ENCODE assay signal across 8 mouse cellular contexts in genomic region chr11:50601641-50602355, GRCm38 (mm10). TPM values are rescaled to one million over a fixed set of nuclear protein-coding genes. Genes with fewer than 3 reads are reported as not detected.
DNase-seq lines count a peak whose midpoint lies in the region; ATAC-seq and TF ChIP-seq lines count a peak whose summit lies in the region.

Adamts2 (plus strand) TSS chr11:50602084.

- no peaks in the 10 kb centered on the region for H3K9me3 ChIP-seq in hindbrain, embryonic 16.5 days (ENCODE audit: control insufficient read depth, low read length)
- H3K9me3 ChIP-seq in limb, embryonic 15.5 days = no peaks in the 10 kb centered on the region
- H3K9me3 ChIP-seq in midbrain, embryonic 16.5 days (replicated peaks; ENCODE audit: control insufficient read depth, low read length, poor library complexity, severe bottlenecking) = no peaks in the 10 kb centered on the region

- TF ChIP-seq CTCF in cortical plate, adult 2 months (IDR thresholded peaks at IDR 0.05; ENCODE audit: extremely low read depth, insufficient read depth, low read length) = no peak

- under 1% methylated on average over 58 of the region's 82 CpGs for WGBS in hindbrain, embryonic 16.5 days
- under 1% methylated on average over 62 of the region's 82 CpGs for WGBS in limb, embryonic 15.5 days
- 0% methylated on average over 60 of the region's 82 CpGs for WGBS in midbrain, embryonic 16.5 days

- peak within 1 kb of the TSS; percentile 99 for H3K4me2 ChIP-seq in hindbrain, embryonic 16.5 days (ENCODE audit: low read length)
- H3K4me2 ChIP-seq in limb, embryonic 15.5 days = peak within 1 kb of the TSS; percentile 96
- H3K4me2 ChIP-seq in midbrain, embryonic 16.5 days (ENCODE audit: low read length) = peak within 1 kb of the TSS; percentile 100

- H3K9ac ChIP-seq in hindbrain, embryonic 16.5 days (ENCODE audit: low read depth, low read length) = peak within 1 kb of the TSS; percentile 80
- H3K9ac ChIP-seq in limb, embryonic 15.5 days = peak within 1 kb of the TSS; percentile 61
- H3K9ac ChIP-seq in midbrain, embryonic 16.5 days (ENCODE audit: low read depth, low read length) = peak within 1 kb of the TSS; percentile 66

- H3K27me3 ChIP-seq in hindbrain, embryonic 16.5 days (replicated peaks; ENCODE audit: control insufficient read depth, insufficient read depth, low read length) = peaks cover 36% of the 10 kb centered on the region
- H3K27me3 ChIP-seq in limb, embryonic 15.5 days = peaks cover 66% of the 10 kb centered on the region
- peaks cover 30% of the 10 kb centered on the region for H3K27me3 ChIP-seq in midbrain, embryonic 16.5 days (ENCODE audit: control insufficient read depth, insufficient read depth, low read depth, low read length)

- H3K4me1 ChIP-seq in cortical plate, adult 2 months (ENCODE audit: control insufficient read depth, insufficient read depth, low read length) = no peaks in the 10 kb centered on the region
- H3K4me1 ChIP-seq in hindbrain, embryonic 16.5 days (ENCODE audit: control insufficient read depth, insufficient read depth, low read depth, low read length) = peaks cover 15% of the 10 kb centered on the region
- peaks cover 25% of the 10 kb centered on the region for H3K4me1 ChIP-seq in limb, embryonic 15.5 days
- peaks cover 11% of the 10 kb centered on the region for H3K4me1 ChIP-seq in midbrain, embryonic 16.5 days (ENCODE audit: control insufficient read depth, insufficient read depth, low read length)

- no peaks in the 10 kb centered on the region for H3K36me3 ChIP-seq in hindbrain, embryonic 16.5 days (ENCODE audit: control insufficient read depth, insufficient read depth, low read length)
- H3K36me3 ChIP-seq in limb, embryonic 15.5 days = no peaks in the 10 kb centered on the region
- H3K36me3 ChIP-seq in midbrain, embryonic 16.5 days (ENCODE audit: control insufficient read depth, insufficient read depth, low read length) = no peaks in the 10 kb centered on the region

- TF ChIP-seq POLR2A in cortical plate, adult 2 months (IDR thresholded peaks at IDR 0.05; ENCODE audit: extremely low read depth, insufficient read depth, low read length) = no peak

- DNase-seq in adrenal gland, adult 2 months = peak; percentile 90
- DNase-seq in gastrocnemius, postnatal 25 days = peak; percentile 85
- peak; percentile 88 for DNase-seq in testis, postnatal 10 days (ENCODE audit: low spot score)
- DNase-seq in spleen, postnatal 14 days (ENCODE audit: low spot score in 2 of 2) = no peak

- H3K4me3 ChIP-seq in cortical plate, adult 2 months (ENCODE audit: insufficient read depth, low read length) = peak within 1 kb of the TSS; percentile 42
- peak within 1 kb of the TSS; percentile 78 for H3K4me3 ChIP-seq in hindbrain, embryonic 16.5 days (ENCODE audit: low read length)
- H3K4me3 ChIP-seq in limb, embryonic 15.5 days = peak within 1 kb of the TSS; percentile 73
- H3K4me3 ChIP-seq in midbrain, embryonic 16.5 days (ENCODE audit: low read depth, low read length) = peak within 1 kb of the TSS; percentile 69

- peak; percentile 71 for ATAC-seq in hindbrain, embryonic 16.5 days
- ATAC-seq in limb, embryonic 15.5 days (ENCODE audit: insufficient number of reproducible peaks, low FRiP score, low TSS enrichment, low read depth) = peak; percentile 80
- ATAC-seq in midbrain, embryonic 16.5 days = peak; percentile 79

- H3K27ac ChIP-seq in cortical plate, adult 2 months (ENCODE audit: insufficient read depth, low read length) = no peak within 1 kb of the TSS
- H3K27ac ChIP-seq in hindbrain, embryonic 16.5 days (ENCODE audit: low read depth, low read length) = peak within 1 kb of the TSS; percentile 17; the same call in 1 of the 2 replicates
- H3K27ac ChIP-seq in limb, embryonic 15.5 days = peak within 1 kb of the TSS; percentile 75
- H3K27ac ChIP-seq in midbrain, embryonic 16.5 days (ENCODE audit: low read length) = no peak within 1 kb of the TSS

RNA-seq across cellular contexts. Expression of gene Adamts2, which starts in this region (rescaled TPM):
- total RNA-seq in adrenal gland, adult 2 months (2021) = 1 to 10 TPM; 4.4 to 9.1 TPM
- polyA plus RNA-seq in adrenal gland, adult 2 months (2012; rRNA removed) = 10.0 and 10.8 TPM in 2 replicates
- polyA plus RNA-seq in cortical plate, adult 2 months (2012; rRNA removed) = 8.7 and 10.6 TPM in 2 replicates
- 10 to 100 TPM; 15.1 to 16.4 TPM for total RNA-seq in gastrocnemius, postnatal 25 days (2021)
- 4.7 and 5.3 TPM in 2 replicates for polyA plus RNA-seq in hindbrain, embryonic 16.5 days (2015; fragmentation: Nextera tagmentation; extraction: Ambion mirVana)
- polyA plus RNA-seq in limb, embryonic 15.5 days (2015; fragmentation: Nextera tagmentation; extraction: Ambion mirVana) = 19.7 and 21.9 TPM in 2 replicates
- 3.8 and 4.0 TPM in 2 replicates for polyA plus RNA-seq in midbrain, embryonic 16.5 days (2015; fragmentation: Nextera tagmentation; extraction: Ambion mirVana)

Comparison
In these comparisons a context has a peak if more than half of its experiments do, and no peak if none do; other contexts are left out.
1. DNase-seq: peak in adrenal gland, adult 2 months (single experiment), gastrocnemius, postnatal 25 days (single experiment) and testis, postnatal 10 days (single experiment); none in spleen, postnatal 14 days (0 of 2).
2. H3K27ac ChIP-seq: peak in hindbrain, embryonic 16.5 days (single experiment) and limb, embryonic 15.5 days (single experiment); none in cortical plate, adult 2 months (single experiment) and midbrain, embryonic 16.5 days (single experiment).
3. Peak in every context shown above with its lines, with median percentiles within 50 percentile points of each other: H3K4me3 ChIP-seq, ATAC-seq, H3K4me2 ChIP-seq and H3K9ac ChIP-seq.